Mouse (Mus musculus): Measurements from ENCODE around the gene Gbx1.

Gene Gbx1

DNA sequence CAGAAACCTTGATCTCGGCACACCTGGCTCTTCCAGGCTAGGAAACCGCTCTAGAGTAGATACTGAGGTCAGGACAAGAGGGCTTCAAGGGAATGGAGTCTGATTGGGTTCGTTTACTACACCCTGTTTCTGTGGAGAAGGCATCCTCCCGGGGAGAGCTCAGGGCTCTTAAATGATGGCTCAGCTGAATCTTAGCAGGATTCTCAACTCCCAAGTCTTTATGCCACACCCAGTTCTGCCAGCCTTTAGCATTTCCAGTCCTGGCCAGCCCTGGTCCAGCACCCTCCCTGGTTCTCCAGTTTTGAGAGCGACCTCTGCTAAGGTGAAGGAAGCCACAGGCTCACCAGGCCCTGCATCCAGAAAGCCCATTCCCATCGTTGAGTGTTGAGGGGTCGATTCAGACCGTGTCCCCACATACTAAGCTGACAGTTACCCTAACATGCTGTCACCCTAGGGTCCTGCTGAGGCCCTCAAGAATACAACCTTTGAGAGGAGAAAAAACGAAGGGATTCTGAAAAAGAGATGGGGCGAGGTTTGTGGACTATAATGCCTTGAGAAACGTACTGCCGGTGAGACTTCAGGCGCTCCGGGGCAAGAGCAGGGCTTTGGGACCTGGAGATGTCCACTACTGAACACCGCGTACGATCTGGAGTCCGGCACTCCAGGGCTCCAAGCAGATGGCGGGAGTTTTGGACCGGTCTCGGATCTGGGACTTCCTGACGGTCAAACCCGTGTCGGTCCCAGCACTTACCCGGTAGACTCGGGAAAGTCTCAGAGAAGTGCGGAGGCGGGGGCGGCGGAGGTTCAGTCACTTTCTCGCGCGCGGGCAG, 1.4 kb downstream of the Gbx1 start:
- DNase-seq (ENCODE audit: low spot score in 2 of 2), result no peak

DNA sequence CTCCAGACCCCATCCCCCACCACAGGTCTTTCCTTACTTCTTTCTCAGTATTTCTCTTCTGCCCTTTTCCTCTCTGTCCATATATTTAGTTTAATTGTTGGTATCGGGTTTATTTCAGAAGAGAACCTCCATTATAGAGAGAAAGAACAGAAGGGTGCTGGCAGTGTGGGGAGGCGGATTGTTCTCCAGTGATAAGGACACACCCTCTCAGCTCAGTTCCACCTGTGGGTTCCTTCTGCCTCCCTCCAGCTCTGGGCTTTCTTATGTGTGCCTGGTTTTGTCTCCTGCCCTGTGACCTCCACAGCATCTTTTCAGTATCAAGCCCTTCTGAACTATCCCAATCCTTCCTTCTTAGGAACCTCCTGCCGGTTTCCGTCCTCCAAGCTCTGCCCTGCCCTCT, 2.5 kb downstream of the Gbx1 start:
- no peak for DNase-seq (ENCODE audit: low spot score in 2 of 2)

- no peak for DNase-seq (ENCODE audit: low spot score in 2 of 2)
Measured at GRCm38 (mm10) chr5:24523806-24524205, 3.2 kb downstream of the Gbx1 start.

DNA sequence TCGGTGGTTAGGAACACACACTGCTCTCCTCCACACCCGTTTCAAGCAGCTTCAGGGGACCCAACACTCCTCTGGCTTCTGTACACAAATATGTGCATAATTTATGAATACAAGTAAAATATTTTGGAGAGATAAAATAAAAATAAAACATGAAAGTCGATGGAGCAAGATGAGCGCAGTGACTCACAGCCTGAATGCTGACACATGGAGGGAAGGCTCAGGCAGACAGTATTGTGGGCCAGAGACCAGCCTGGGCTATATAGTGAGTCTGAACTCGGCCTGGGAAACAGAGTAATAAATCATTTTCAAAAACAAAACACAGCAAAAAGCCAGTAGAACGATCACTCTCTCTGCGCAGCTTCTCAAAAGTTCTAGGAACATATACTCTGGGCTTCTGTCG, 5.6 kb downstream of the Gbx1 start:
- DNase-seq (ENCODE audit: low spot score in 2 of 2), result no peak

GRCm38 (mm10) chr5:24512271-24512670, 14.7 kb downstream of the Gbx1 start:
- no peak for DNase-seq (ENCODE audit: low spot score in 2 of 2)

DNA sequence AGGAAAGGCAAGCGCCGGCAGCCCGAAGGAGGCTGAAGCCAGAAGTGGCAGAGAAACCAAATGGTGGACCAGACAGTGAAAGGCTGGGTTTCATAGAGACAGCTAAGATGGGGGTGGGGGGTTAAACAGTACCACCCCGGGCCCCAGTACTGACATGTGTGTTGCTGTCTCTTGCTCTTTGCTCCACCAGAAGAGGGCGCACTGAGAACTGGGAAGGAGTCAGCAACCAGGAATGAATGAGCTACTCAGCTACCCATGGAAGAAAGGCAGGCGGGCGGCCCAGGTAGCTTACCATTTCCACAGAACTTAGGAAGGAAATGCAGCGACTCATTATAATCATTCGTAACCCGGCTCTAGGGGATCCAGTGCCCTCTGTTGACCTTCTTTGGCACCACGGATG, 16.4 kb downstream of the Gbx1 start:
- peak in 1 of 2 experiments; percentile 19 for DNase-seq (ENCODE audit: low spot score in 2 of 2)

DNA sequence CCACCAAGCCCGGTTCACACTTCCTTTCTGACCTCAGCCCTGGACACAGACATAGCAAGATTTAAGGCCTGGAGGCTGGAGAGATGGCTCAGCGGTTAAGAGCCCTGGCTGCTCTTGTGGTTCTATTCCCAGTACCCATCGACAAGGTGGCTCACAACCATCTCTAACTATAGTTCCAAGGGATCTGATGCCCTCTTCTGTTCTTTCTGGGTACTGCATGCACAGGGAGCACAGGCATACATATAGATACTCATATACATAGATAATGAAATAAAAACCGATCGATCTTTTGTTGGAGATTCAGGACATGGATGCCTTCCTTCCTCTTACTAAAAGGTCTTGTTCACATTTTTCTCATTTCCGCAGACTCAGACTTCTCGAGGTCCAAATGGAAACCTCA, 18.6 kb downstream of the Gbx1 start:
- no peak for DNase-seq (ENCODE audit: low spot score in 2 of 2)

GRCm38 (mm10) chr5:24505513-24505912, 21.5 kb downstream of the Gbx1 start:
- no peak for DNase-seq (ENCODE audit: low spot score in 2 of 2)

- DNase-seq (ENCODE audit: low spot score in 2 of 2), result no peak
Measured at GRCm38 (mm10) chr5:24502786-24503185, 24.2 kb downstream of the Gbx1 start.

DNA sequence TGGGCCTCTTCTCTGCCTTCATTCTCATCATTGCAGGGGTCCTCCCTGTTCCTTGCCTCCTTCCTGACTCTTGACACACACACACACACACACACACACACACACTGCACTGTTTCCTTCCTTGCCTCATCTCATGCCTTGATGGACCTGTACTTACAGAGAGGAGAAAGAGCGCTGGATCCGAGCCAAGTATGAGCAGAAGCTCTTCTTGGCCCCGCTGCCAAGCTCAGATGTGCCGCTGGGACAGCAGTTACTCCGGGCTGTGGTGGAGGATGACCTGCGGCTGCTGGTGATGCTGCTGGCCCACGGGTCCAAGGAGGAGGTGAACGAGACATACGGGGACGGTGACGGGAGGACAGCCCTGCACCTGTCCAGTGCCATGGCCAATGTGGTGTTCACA, 26.2 kb downstream of the Gbx1 start:
- DNase-seq (ENCODE audit: low spot score in 2 of 2), result no peak

DNA sequence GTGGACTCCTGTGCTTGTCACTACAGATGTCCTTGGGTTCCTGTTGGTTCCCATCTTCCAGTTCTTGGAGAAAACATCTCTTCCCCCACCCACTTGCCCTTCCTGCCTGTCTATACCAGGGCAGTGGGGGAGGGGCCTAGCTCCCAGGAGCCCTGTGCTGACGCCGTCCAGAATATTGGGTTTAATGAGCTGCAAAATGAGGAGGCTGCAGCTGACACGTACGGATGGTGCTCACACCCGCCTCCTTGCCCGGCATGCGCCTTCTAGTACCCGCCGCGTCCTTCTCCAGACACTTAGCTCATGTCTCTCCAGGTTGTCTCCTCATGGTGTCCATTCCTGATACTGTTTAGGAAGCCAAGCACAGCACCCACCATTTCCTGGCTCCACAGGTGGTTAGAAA, 27.9 kb downstream of the Gbx1 start:
- DNase-seq (ENCODE audit: low spot score in 2 of 2), result no peak

GRCm38 (mm10) chr5:24497526-24497925, 29.5 kb downstream of the Gbx1 start:
- no peak for DNase-seq (ENCODE audit: low spot score in 2 of 2)

GRCm38 (mm10) chr5:24496756-24497155, 30.2 kb downstream of the Gbx1 start:
- no peak for DNase-seq (ENCODE audit: low spot score in 2 of 2)

GRCm38 (mm10) chr5:24495019-24495418, 32.0 kb downstream of the Gbx1 start:
- DNase-seq (ENCODE audit: low spot score in 2 of 2), result no peak

DNA sequence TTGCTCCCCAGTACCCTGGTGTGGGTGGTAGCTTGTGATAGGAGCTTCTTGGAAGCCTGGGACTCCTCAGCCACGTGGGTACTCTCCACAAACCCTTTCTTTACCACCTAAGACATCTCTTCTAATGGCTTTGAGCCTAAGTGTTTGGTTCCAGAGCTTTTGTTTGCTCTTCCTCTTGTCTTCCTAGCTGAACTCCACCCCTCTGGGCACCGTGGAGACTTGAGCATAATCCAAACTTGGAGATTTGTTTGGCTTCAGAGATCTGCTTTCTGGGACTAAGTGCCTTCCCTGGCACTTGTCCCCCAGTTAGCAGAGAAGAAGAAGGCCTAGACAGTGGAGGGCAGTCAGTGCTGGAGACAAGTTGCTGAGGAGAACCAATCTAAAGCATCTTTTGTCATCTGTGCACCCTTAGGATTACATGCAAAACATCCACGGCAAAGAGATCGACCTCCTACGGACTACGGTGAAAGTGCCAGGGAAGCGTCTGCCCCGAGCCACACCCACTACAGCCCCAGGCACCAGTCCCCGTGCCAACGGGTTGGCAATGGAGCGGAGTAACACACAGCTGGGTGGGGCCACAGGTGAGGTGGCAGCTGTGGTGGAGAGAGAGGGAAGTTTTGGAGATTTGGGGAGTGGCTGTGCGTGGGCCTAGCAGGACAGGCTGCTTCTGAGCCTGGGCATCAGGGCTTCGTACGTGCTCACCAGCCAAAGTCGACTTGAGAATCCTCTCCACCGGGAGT, 34.3 kb downstream of the Gbx1 start:
- no peak for DNase-seq (ENCODE audit: low spot score in 2 of 2)

- DNase-seq (ENCODE audit: low spot score in 2 of 2), result no peak
Measured at GRCm38 (mm10) chr5:24490413-24490920, 36.5 kb downstream of the Gbx1 start.

GRCm38 (mm10) chr5:24486738-24487137, 40.3 kb downstream of the Gbx1 start:
- DNase-seq (ENCODE audit: low spot score in 2 of 2), result no peak

GRCm38 (mm10) chr5:24486097-24486496, 40.9 kb downstream of the Gbx1 start:
- peak; percentile 50 to 68 for DNase-seq (ENCODE audit: low spot score in 2 of 2)

GRCm38 (mm10) chr5:24484963-24485362, 42.0 kb downstream of the Gbx1 start:
- DNase-seq (ENCODE audit: low spot score in 2 of 2), result no peak

- DNase-seq (ENCODE audit: low spot score in 2 of 2), result peak in 1 of 2 experiments; percentile 21
Measured at GRCm38 (mm10) chr5:24483326-24483725, 43.7 kb downstream of the Gbx1 start.

DNA sequence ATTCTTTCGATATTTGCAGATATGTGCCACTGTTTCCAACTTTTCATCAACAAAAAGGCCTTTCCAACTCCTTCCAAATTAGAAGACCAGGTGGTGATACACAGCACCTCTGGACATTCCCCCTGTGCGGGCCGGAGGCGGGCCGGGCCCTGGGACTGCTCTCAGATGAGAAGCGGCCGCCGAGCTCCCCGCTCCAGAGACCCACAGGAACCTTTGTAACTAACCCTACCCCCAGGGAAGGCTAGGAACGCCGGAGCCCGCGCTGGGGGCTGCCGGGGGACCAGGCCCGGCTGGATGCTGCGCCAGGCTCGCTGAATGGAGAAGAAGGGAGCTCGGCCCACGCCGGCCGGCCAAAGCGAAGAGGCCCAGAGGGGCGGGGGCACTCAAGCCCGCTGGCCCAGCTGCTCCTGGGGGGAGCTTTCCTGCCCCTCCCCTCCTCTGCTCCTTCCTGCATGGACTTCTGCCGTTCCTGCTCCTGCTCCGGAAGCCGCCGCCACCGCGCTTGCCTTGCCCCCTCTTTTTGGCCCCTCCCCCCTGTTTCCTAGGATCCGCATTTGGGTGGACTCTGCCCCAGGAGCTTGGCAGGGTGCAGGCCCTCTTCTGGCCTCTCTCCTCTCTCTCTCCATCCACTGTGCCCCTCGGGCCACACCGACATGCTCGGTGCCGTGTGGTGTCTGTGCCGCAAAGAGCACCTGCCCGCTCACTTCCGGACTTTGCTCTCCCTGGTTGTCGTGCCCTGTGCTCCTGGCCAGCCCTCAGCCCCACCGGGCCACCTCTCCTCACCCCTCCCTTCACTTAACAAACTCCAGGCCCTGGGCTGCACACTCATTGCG, 44.5 kb downstream of the Gbx1 start:
- DNase-seq (ENCODE audit: low spot score in 2 of 2), result no peak

DNA sequence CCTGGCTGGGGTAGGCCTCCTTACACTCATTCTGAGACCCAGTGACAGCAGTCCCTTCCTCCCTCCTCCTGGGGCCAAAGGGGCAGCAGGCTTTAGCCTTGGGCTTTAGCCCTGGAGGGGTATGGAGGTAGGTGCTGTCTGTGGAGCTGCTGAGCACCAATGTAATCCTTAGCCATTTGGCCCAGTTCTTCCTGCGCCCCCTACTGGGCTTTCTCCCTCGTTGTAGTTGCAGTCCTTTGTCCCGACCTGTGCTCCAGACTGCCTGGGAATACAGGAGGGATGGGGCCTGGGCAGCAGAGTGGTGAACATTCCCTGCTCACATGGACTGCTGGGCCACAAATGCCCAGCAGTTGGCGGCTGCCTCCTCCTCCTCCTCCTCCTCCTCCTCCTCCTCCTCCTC, 45.4 kb downstream of the Gbx1 start:
- peak in 1 of 2 experiments; percentile 30 for DNase-seq (ENCODE audit: low spot score in 2 of 2)

Data from spleen, postnatal 14 days (tissue).